Mouse (Mus musculus) brown adipose tissue, adult 24 weeks (tissue): ENCODE results near the gene Ulk3. TPM values are rescaled to one million over a fixed set of nuclear protein-coding genes. Genes with fewer than 3 reads are reported as not detected.

Experiments used
- H3K27ac ChIP-seq: fragments of 200-500 bp; replicated peaks from 2 replicates; pipeline ENCODE4 v1.5.1; 2012; ENCODE audit warnings: low read depth, mild to moderate bottlenecking, low read length
- H3K4me1 ChIP-seq: fragments of 200-500 bp; 2 replicates; pipeline ENCODE4 v1.6.1; 2012; ENCODE audit warnings: low read length, mixed read lengths; ENCODE audit not compliant: control insufficient read depth, insufficient read depth, insufficient read length
- H3K4me3 ChIP-seq: fragments of 200-500 bp; 2 replicates; pipeline ENCODE4 v1.5.1; 2012; ENCODE audit warnings: low read depth, mild to moderate bottlenecking, low read length, moderate library complexity; ENCODE audit not compliant: insufficient read depth
- polyA plus RNA-seq: library from polyadenylated mRNA; stranded (reverse); fragments of >200 nt; gene quantifications from 2 replicates; pipeline ENCODE4 v1.2.4, GENCODE M21; 2012; ENCODE audit not compliant: missing spikeins, insufficient read depth, insufficient read length

The Ulk3 gene
- polyA plus RNA-seq, 1 experiment: 3.6 TPM

- Histone ChIP-seq H3K4me3 (no peak overlapping the region), H3K27ac (no peak overlapping the region), H3K4me1 (no peaks in the 10 kb centered on the region)
These were observed 8.0 kb downstream of the Ulk3 start for GRCm38 (mm10) chr9:57597265-57597664.

GRCm38 (mm10) chr9:57597929-57598382, 8.7 kb downstream of the Ulk3 start:
- Histone ChIP-seq H3K4me1 (no peaks in the 10 kb centered on the region), H3K4me3 (no peak overlapping the region), H3K27ac (no peak overlapping the region)

- H3K4me1 ChIP-seq: no peaks in the 10 kb centered on the region
- H3K27ac ChIP-seq: no peak overlapping the region
- H3K4me3 ChIP-seq: no peak overlapping the region
These were observed 9.8 kb downstream of the Ulk3 start for GRCm38 (mm10) chr9:57598851-57599563.

DNA sequence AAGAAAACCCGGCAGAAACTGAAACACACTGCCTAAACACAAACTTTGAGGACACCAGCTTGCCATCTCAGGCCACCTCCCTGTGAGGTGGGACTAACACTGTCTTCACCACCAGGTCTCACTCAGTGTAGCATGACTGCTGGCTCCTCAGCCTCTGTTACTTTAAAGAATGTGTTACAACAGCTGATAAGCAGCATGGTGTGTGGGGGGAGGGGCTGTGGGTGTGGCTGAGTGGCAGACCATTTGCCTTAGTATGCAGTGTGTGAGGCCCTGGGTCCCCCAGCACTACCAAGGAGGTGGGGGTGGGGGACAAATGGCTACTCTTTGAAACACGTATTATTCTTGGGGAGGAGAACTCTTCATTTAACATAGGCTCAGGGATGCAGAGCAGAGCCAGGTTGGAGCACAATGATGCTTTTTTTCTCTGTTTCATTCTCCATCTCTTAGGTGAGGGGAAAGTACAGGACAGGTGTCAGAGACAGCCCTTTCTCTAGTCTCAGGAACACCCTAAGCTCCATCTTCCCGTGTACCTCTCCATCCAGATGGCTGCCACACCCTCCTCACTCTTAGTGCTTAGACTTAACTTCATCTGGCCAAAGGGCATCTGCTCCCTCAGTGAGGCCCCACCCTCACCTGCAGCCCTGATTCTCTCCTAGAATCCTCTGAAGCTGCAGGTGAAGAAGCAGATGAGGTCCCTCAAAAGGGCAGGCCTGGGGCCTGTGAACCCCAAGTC, 11.5 kb downstream of the Ulk3 start:
- Histone ChIP-seq H3K4me1 (no peaks in the 10 kb centered on the region), H3K4me3 (no peak overlapping the region), H3K27ac (no peak overlapping the region)

GRCm38 (mm10) chr9:57601353-57601706, 12.1 kb downstream of the Ulk3 start:
- H3K4me1 ChIP-seq: no peaks in the 10 kb centered on the region

GRCm38 (mm10) chr9:57602098-57602497, 12.8 kb downstream of the Ulk3 start:
- H3K4me1 ChIP-seq: no peaks in the 10 kb centered on the region
- no peak overlapping the region for H3K27ac ChIP-seq
- H3K4me3 ChIP-seq: no peak overlapping the region

More at GRCm38 (mm10) chr9:57601353-57601706, 12.1 kb downstream of the Ulk3 start:
- Histone ChIP-seq H3K27ac (no peak overlapping the region), H3K4me3 (no peak overlapping the region)

DNA sequence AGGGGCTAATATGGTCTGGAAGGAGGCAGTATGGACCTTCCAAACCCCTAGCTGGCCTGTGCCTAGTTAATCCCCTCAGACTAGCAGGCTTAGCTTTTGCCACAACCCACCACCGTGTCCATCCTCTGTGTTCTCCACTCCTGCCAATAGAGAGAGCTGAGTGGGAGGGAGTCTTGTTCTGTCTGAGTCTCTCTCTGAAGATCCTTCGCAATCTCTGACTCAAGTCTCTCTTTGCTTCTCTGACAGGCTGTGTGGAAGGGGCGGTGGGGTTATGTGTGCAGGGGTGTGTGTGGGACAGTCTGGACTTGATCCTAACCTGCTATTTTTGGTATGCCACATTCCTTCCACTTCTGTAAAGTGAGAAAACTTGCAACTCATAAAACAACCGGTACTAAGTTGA, 15.6 kb downstream of the Ulk3 start:
- H3K27ac ChIP-seq: no peak overlapping the region
- H3K4me1 ChIP-seq: no peaks in the 10 kb centered on the region
- no peak overlapping the region for H3K4me3 ChIP-seq

DNA sequence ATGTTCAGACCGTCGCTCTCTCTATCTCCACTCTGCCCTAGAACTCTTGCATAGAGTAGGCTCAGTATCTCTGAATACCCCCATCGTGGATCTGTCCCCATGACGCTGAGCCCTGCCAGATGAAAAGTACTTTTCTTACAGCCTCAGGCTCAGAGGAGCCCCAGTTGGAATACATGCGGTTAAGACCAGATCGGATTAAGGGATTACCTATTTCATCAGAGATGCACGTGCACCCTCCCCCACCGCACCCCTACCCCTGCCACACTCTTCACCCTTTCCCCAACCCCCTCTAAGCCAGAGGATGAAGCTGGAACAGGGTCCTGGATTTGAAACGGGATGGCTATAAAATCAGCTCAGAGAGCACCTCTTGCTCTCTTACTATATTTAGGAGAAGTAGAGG, 16.3 kb downstream of the Ulk3 start:
- Histone ChIP-seq H3K27ac (no peak overlapping the region), H3K4me1 (no peaks in the 10 kb centered on the region), H3K4me3 (no peak overlapping the region)

GRCm38 (mm10) chr9:57606139-57606851, 17.0 kb downstream of the Ulk3 start, which contains the start of gene Cplx3:
TSS of gene Cplx3 (minus strand) at chr9:57606281.
- Histone ChIP-seq H3K27ac (no peak within 1 kb of the TSS), H3K4me3 (no peak within 1 kb of the TSS), H3K4me1 (no peaks in the 10 kb centered on the region)

GRCm38 (mm10) chr9:57609803-57610202, 20.6 kb downstream of the Ulk3 start:
- no peaks in the 10 kb centered on the region for H3K4me1 ChIP-seq

GRCm38 (mm10) chr9:57610359-57610826, 21.1 kb downstream of the Ulk3 start:
- Histone ChIP-seq H3K4me1 (no peaks in the 10 kb centered on the region), H3K27ac (no peak overlapping the region), H3K4me3 (no peak overlapping the region)

More at GRCm38 (mm10) chr9:57609803-57610202, 20.6 kb downstream of the Ulk3 start:
- Histone ChIP-seq H3K27ac (no peak overlapping the region), H3K4me3 (no peak overlapping the region)

DNA sequence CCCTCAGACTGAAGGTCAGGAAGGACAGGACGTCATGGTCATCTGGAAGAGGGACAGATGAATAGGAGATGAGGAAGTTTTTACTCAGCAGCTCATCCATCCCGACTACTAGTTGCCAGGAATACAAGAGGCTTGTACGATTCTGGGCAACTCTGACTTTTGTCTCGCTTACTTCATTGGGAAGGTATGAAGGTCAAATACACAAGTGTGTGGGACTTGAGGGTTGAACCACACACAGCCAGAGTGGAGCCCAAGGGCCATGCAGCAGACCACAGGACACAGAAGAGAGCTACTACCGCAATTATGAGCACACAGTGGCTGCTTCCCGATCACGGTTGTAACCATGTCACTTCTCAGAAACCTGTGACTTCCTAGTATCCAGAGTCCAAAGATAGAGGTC, 23.3 kb downstream of the Ulk3 start:
- Histone ChIP-seq H3K27ac (no peak overlapping the region), H3K4me3 (no peak overlapping the region), H3K4me1 (no peaks in the 10 kb centered on the region)

- no peak overlapping the region for H3K4me3 ChIP-seq
- H3K27ac ChIP-seq: no peak overlapping the region
- H3K4me1 ChIP-seq: no peaks in the 10 kb centered on the region
These were observed 24.7 kb downstream of the Ulk3 start for GRCm38 (mm10) chr9:57613975-57614374.

DNA sequence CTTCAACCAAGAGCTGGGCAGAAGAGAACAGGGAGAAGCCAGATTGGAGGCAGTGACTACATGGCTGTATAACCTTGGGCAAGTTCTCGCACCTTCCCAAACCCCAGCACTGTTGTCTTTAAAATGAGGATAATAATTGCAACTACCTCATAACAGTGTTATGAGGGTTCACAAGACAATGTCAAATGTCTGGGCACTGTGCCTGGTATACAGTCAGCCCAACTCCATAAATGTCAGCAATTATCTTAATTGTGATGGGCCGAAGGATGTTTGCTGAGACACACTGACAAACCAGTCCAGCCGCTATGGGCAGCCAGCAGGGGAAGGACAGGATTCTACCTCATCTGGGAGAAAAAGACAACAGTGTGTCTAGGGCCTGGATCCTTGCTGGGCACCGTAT, 25.5 kb downstream of the Ulk3 start:
- Histone ChIP-seq H3K27ac (no peak overlapping the region), H3K4me3 (no peak overlapping the region), H3K4me1 (no peaks in the 10 kb centered on the region)

- Histone ChIP-seq H3K4me3 (no peak overlapping the region), H3K27ac (no peak overlapping the region), H3K4me1 (no peaks in the 10 kb centered on the region)
These were observed 28.4 kb downstream of the Ulk3 start for GRCm38 (mm10) chr9:57617556-57618169.
